Mouse (Mus musculus): ENCODE results near the gene Lrrc31. TPM values are rescaled to one million over a fixed set of nuclear protein-coding genes. Genes with fewer than 3 reads are reported as not detected.

Lrrc31 gene
- total RNA-seq, 2 experiments from 2014 or later, result not detected

GRCm38 (mm10) chr3:30690976-30691375 lies 8.7 kb downstream of the Lrrc31 start:
- no peak for DNase-seq (ENCODE audit: low spot score)

DNA sequence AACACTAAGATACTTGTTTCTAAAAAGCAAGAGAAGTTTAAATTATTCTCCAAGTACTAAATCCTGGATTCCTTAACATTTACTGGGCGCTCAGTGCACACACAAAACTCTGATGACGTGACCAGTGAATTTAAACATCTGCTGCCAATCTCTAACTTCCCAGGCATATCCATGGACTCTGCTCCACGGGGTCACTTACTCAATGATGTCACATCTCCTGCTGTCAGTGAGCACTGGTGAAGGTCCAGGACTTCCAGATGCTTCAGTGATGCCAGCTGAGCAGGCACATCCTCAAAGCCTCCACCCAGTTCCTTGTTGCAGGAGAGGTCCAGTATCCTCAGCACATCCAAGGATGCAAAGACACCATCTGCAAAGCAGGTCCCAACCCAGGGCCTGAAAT lies 12.4 kb downstream of the Lrrc31 start:
- no peak for DNase-seq (ENCODE audit: low spot score)

DNA sequence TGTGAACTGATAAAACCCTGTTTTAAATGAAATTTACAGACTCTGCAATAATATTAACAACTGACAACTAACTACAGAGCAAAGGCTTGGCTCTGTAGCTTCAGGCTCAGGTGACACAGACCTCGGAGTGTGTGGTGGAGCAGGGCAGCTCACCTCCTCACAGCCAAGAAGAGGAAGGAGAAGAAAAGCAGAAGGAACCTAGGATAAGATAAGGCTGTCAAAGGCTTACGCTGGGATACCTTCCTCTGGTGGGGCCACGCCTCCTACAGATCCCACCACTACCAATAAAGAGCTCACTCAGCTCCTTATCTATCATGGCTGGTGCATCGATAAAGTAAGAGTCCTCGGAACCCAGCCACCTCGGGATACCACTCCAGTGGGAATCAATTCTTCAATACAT lies 16.5 kb downstream of the Lrrc31 start:
- DNase-seq (ENCODE audit: low spot score), result no peak

GRCm38 (mm10) chr3:30658486-30658885 lies 41.2 kb downstream of the Lrrc31 start:
- DNase-seq (ENCODE audit: low spot score), result no peak

GRCm38 (mm10) chr3:30655937-30656336 lies 43.7 kb downstream of the Lrrc31 start:
- no peak for DNase-seq (ENCODE audit: low spot score)

- DNase-seq (ENCODE audit: low spot score), result no peak
Measured at GRCm38 (mm10) chr3:30650062-30650841, 49.4 kb downstream of the Lrrc31 start.

DNA sequence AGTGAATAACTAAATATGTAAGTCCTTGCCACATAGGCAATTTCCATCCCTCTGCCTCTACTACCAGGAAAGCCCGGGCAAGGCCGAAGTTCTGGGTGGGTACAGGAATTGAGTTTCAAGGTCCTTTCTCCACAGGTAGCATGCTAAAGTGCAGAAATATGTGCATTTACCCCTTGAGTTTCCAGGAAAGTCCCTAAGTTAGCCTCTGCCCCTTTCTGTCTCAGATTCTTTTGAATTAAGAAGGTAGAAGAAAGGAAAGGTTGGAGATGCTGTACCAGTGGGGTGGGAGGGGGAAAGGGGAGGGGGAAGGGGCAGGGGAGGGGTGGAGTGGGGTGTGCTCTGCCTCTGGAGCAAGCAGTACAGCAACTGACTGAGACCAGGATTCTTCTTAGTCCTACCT lies 51.2 kb downstream of the Lrrc31 start:
- DNase-seq (ENCODE audit: low spot score), result no peak

DNA sequence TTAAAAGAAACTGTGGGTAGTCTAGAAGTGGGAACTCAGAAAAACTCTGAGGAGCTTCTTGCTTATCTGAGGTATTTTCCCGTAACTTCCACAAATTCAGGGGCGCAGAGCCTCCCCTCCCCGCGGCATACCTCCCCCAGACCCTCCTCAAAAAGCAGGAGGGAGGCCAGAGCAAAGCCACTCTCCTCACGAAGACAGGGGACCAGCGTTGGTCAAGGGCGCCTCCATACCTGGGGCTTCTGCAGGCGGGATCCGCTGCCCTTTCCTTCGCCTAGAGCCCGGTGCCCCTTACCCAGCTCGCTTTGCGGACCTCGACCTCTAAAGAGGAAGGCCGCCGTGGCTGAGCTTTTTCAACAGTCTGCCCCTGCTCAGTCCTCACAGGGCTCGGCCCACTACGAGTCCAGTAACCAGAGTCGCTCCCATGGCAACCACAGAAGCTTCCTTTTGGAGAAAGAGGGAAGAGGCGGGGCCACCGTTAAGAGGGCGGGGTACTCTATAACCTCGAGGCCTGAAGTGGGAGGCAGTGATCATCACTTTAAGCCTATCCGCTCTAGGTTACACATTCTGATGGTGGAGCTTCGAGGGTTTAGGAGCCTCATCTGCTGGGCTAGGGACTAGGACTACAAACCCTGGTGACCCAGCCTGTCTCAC lies 52.1 kb downstream of the Lrrc31 start, which contains the start of gene Lrrc34:
Lrrc34 (minus strand) TSS at position 430 of the 651 bp plus-strand sequence.
- no peak for DNase-seq (ENCODE audit: low spot score)

- no peak for DNase-seq (ENCODE audit: low spot score)
Measured at GRCm38 (mm10) chr3:30646761-30647160, 52.9 kb downstream of the Lrrc31 start.

- DNase-seq (ENCODE audit: low spot score), result no peak
Measured at GRCm38 (mm10) chr3:30644207-30644606, 55.4 kb downstream of the Lrrc31 start, which contains the start of gene Lrriq4. Lrriq4 (plus strand) TSS chr3:30644507.

DNA sequence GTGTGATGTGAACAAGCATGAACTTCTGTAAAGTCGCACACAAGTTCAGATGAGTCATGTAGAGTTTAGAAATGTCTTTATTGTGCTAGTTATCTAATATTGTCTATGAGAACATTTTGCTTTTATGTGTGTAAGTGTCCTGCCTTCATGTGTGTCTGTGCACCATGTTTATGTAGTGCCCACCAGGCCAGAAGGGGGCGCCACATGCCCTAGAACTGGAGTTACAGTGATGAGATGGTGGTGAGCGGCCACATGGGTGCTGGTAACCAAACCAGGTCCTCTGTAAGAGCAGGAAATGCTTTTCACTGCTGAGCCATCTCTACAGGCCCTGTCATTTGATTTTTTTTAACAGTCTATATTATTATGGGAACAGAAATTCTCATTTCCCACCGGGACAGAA lies 64.0 kb downstream of the Lrrc31 start:
- no peak for DNase-seq (ENCODE audit: low spot score)

DNA sequence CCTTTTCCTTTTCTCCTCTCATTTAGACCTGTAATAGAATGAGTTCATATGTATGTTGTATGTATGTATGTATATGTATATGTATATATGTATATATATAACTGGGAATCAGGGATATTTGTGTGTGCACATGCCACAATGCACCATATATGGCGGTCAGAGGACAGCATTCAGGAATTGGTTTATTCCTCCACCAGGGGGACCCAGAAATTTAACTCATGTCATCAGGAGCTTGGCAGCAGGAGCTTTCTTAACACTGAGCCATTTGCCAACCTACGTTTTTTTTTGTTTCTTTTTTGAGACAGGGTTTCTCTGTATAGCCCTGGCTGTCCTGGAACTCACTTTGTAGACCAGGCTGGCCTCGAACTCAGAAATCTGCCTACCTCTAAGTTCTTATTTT lies 66.0 kb downstream of the Lrrc31 start:
- DNase-seq (ENCODE audit: low spot score), result no peak

Other genes starting within 250 kb of the Lrrc31 start
- gene Mecom, start 151.8 kb downstream of the Lrrc31 start, total RNA-seq (2021), result 1 to 10 TPM; 4.2 to 6.1 TPM
- not detected for gene Actrt3, start 99.9 kb downstream of the Lrrc31 start, total RNA-seq (2021)
- gene Mynn, start 97.8 kb downstream of the Lrrc31 start, total RNA-seq (2021), result 10 to 100 TPM; 12.4 to 14.1 TPM
- not detected for gene Lrriq4, start 55.3 kb downstream of the Lrrc31 start, total RNA-seq (2021)
- not detected for gene Lrrc34, start 52.0 kb downstream of the Lrrc31 start, total RNA-seq (2021)
- gene Samd7, start 46.5 kb upstream of the Lrrc31 start, total RNA-seq (2021), result not detected
- 10 to 100 TPM; 36.9 to 39.0 TPM for gene Sec62, start 93.0 kb upstream of the Lrrc31 start, total RNA-seq (2021)
- under 1 TPM; 0.84 to 0.88 TPM for gene Gpr160, start 156.1 kb upstream of the Lrrc31 start, total RNA-seq (2021)

All from gastrocnemius, adult 18-20 months (tissue).